Mouse (Mus musculus) erythroblast, embryonic 14.5 days (primary cell): ENCODE data around the gene Olfr543. TPM values are rescaled to one million over a fixed set of nuclear protein-coding genes. Genes with fewer than 3 reads are reported as not detected.
"Not testable (repeated sequence)": the region's sequence is repeated elsewhere in the genome, so short reads cannot be mapped to it uniquely, and the experiment has no call there.

Experiments used
- H3K27me3 ChIP-seq: 2 replicates; pipeline ENCODE4 v1.6.1; 2012; ENCODE audit warnings: inconsistent platforms; ENCODE audit not compliant: control insufficient read depth
- H3K36me3 ChIP-seq: 2 replicates; pipeline ENCODE4 v1.6.1; 2012; ENCODE audit warnings: mild to moderate bottlenecking, inconsistent platforms; ENCODE audit not compliant: control insufficient read depth
- H3K4me1 ChIP-seq: 2 replicates; pipeline ENCODE4 v1.6.1; 2012; ENCODE audit warnings: inconsistent platforms; ENCODE audit not compliant: control insufficient read depth
- H3K4me3 ChIP-seq: replicated peaks from 2 replicates; pipeline ENCODE3; 2012; ENCODE audit warnings: moderate library complexity, mild to moderate bottlenecking, inconsistent platforms
- H3K9me3 ChIP-seq: 2 replicates; pipeline ENCODE4 v1.6.1; 2012; ENCODE audit warnings: low read length, inconsistent platforms, mixed read lengths; ENCODE audit not compliant: control insufficient read depth
- GATA1 ChIP-seq: IDR thresholded peaks from 2 replicates; pipeline ENCODE4 v1.6.1; 2012; ENCODE audit warnings: low read length, inconsistent platforms, mixed read lengths
- TAL1 ChIP-seq: IDR thresholded peaks from 3 replicates; pipeline ENCODE4 v1.6.1; 2012; ENCODE audit warnings: low read length, inconsistent platforms, mixed read lengths
- polyA plus RNA-seq: library from polyadenylated mRNA; stranded (reverse); fragments of >175 nt; gene quantifications from 2 replicates; pipeline ENCODE4 v1.2.3, GENCODE M21; 2012

Gene Olfr543
- polyA plus RNA-seq, 1 experiment = not detected

DNA sequence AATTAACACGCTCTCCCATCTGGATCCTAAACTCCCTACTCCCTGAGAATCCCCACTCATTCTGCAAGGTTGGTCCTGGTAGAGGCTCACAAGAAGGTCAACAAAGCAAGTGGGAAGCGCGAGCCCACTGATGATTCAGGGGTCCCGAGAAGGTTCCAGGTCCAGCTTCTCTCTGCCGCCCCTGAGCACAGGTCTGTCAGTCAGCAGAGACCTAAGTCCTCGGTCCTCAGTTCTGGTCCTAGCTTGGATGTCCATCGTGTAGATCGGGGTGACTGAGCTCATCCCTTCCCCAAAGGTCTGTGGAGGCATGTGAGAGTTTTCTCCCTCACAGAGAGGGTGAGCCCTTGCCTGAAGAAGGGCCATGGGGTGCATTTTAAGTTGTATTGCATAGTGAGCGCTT, 26.6 kb upstream of the Olfr543 start:
- Histone ChIP-seq H3K9me3 (no peaks in the 10 kb centered on the region), H3K36me3 (no peaks in the 10 kb centered on the region), H3K4me1 (peaks cover 3% of the 10 kb centered on the region; the same call in 1 of the 2 replicates), H3K4me3 (no peak overlapping the region), H3K27me3 (peaks cover 8% of the 10 kb centered on the region)
- TF ChIP-seq GATA1 = no peak
- TF ChIP-seq TAL1 = no peak

DNA sequence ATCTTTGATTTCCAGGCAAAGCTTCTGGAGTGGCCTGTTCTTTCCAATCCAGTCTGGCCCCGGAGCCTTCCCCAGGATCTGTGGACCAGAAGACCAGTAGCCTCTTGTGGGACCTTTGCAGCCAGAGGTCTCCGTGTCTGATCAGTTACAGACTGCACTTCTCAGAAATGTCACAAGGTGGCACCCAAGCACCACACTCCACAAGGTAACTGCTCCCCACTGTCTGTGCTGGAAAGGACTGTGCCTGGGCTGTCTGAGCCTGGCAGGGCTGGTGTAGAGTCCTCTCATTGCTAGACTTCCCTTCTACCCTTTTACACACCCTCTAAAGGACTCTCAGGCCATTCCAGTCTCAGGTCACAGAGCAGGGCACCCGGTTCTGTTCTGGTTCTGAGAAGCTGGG, 25.4 kb upstream of the Olfr543 start:
- H3K4me1 ChIP-seq = no peaks in the 10 kb centered on the region
- H3K9me3 ChIP-seq = no peaks in the 10 kb centered on the region
- no peak overlapping the region for H3K4me3 ChIP-seq
- no peaks in the 10 kb centered on the region; the same call in 1 of the 2 replicates for H3K27me3 ChIP-seq
- no peak for TF ChIP-seq TAL1
- no peaks in the 10 kb centered on the region for H3K36me3 ChIP-seq

DNA sequence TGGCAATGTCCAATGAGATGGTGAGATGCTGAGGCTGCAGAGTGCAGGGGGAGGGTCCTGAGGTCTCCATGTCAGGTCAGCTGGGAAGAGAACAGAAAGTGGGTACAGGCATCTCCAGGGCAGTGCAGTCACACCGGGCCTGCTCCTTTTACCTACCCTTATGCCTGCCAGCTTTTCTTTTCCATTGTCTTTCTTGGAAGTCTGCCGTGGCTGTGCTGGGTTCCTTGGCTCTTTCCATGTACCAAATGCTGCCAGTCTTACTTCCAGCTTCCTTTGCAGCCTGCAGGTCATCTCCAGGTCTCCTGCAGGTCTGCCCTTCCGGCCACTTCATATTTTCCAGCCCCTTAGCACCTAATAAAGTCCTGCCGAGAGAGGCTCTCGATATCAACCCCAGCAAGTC, 20.5 kb upstream of the Olfr543 start:
- TF ChIP-seq GATA1 (no peak), TAL1 (no peak)
- Histone ChIP-seq H3K9me3 (no peaks in the 10 kb centered on the region), H3K36me3 (no peaks in the 10 kb centered on the region), H3K4me1 (no peaks in the 10 kb centered on the region), H3K27me3 (no peaks in the 10 kb centered on the region; the same call in 1 of the 2 replicates), H3K4me3 (no peak overlapping the region)

GRCm38 (mm10) chr7:102499473-102499872, 18.0 kb upstream of the Olfr543 start, which contains the start of gene Olfr545:
Gene Olfr545 (minus strand): TSS chr7:102499573.
- Histone ChIP-seq H3K36me3 (no peaks in the 10 kb centered on the region), H3K4me1 (no peaks in the 10 kb centered on the region), H3K4me3 (no peak within 1 kb of the TSS), H3K9me3 (no peaks in the 10 kb centered on the region), H3K27me3 (no peaks in the 10 kb centered on the region; the same call in 1 of the 2 replicates)
- TF ChIP-seq TAL1 = no peak
- no peak for TF ChIP-seq GATA1

GRCm38 (mm10) chr7:102494416-102494815, 12.9 kb upstream of the Olfr543 start:
- not testable (repeated sequence) for H3K9me3 ChIP-seq, H3K4me1 ChIP-seq, H3K4me3 ChIP-seq, H3K27me3 ChIP-seq, H3K36me3 ChIP-seq

DNA sequence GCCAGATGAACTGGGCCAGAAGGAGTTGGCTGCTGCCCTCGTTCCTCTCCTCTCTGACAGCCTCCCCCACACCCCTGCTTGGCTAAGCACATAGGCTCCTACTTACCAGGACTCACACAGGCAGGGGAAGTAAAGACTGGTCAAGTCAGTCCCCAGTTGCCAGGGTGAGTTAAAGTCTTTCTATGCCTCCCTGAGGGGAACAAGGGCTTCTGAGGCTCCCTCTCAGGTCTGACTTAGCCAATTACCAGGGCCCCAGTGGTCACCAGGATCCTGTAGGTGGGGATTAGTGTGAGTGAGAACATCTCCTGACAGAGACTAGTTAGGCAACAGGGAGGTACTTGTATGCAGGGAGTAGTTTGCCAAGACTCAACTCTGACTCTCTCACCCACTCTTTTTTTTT, 6.7 kb upstream of the Olfr543 start, which contains the start of gene Olfr544:
Olfr544 (minus strand) TSS at position 153 of the 400 bp plus-strand sequence.
- H3K9me3 ChIP-seq = no peaks in the 10 kb centered on the region
- peaks cover 22% of the 10 kb centered on the region for H3K4me1 ChIP-seq
- TF ChIP-seq GATA1 = no peak
- no peak for TF ChIP-seq TAL1
- H3K4me3 ChIP-seq = no peak within 1 kb of the TSS
- H3K27me3 ChIP-seq = no peaks in the 10 kb centered on the region
- H3K36me3 ChIP-seq = no peaks in the 10 kb centered on the region

- TF ChIP-seq TAL1 (no peak), GATA1 (no peak)
- Histone ChIP-seq H3K9me3 (no peaks in the 10 kb centered on the region), H3K27me3 (peaks cover 4% of the 10 kb centered on the region), H3K36me3 (no peaks in the 10 kb centered on the region), H3K4me1 (peaks cover 22% of the 10 kb centered on the region), H3K4me3 (no peak overlapping the region)
Measured at GRCm38 (mm10) chr7:102486105-102486504, 4.6 kb upstream of the Olfr543 start.

- H3K4me1 ChIP-seq = peaks cover 24% of the 10 kb centered on the region
- not testable (repeated sequence) for H3K36me3 ChIP-seq, H3K27me3 ChIP-seq, H3K4me3 ChIP-seq, H3K9me3 ChIP-seq
Measured at GRCm38 (mm10) chr7:102484766-102485165, 3.3 kb upstream of the Olfr543 start.

DNA sequence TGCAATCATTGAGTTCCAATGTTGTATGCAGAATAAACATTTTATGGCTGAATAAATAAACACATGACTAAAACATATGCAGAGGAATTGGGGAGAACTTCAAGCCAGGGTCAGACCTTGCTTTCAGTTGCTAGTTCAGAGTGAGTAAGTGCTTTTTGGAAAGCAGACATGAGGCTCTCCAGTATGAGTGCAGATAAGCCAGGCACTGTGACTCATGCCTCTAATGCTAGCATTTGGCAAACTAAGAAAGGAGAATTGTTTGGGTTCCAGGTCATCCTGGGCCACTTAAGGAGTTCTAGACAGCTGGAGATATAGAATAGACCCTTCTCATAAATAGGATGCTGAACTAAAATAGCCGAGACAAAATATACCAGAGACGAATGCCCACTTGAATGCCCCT, 2.2 kb upstream of the Olfr543 start:
- Histone ChIP-seq H3K27me3 (peaks cover 6% of the 10 kb centered on the region), H3K4me3 (no peak overlapping the region), H3K9me3 (no peaks in the 10 kb centered on the region), H3K36me3 (no peaks in the 10 kb centered on the region), H3K4me1 (peaks cover 24% of the 10 kb centered on the region)
- TF ChIP-seq GATA1 = no peak
- TF ChIP-seq TAL1 = no peak

DNA sequence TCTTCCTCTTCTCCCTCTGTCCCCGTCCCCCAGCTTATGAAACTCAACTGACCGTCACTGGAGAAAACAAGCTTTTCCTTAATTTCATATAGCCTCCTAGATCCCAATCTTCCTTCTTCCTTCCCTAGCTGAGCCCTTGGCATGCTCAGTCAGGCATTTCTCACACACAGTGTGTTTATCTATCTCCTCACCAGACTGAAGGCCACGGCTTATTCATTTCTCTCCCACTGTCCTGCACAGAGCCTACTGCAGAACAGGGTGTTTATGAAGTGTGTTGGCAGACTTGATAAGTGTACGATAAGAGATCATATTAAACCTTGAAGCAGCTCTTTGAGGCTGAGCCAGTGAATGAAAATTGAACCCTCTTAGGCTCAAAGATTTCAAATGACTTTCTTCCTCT, 658 bp downstream of the Olfr543 start:
- Histone ChIP-seq H3K4me1 (peaks cover 22% of the 10 kb centered on the region), H3K27me3 (peaks cover 6% of the 10 kb centered on the region), H3K36me3 (peaks cover 23% of the 10 kb centered on the region), H3K4me3 (no peak overlapping the region), H3K9me3 (no peaks in the 10 kb centered on the region)
- TF ChIP-seq TAL1 (no peak), GATA1 (no peak)
